Mouse (Mus musculus) lung, adult 2 months (tissue): ENCODE measurements around the gene Gm10642. TPM values are rescaled to one million over a fixed set of nuclear protein-coding genes. Genes with fewer than 3 reads are reported as not detected.

Experiments used
- DNase-seq: peaks from one replicate; pipeline ENCODE4 v3.0.0; 2022
- H3K4me1 ChIP-seq: fragments of 200-500 bp; 2 replicates; pipeline ENCODE4 v1.6.1; 2011; ENCODE audit warnings: low read length; ENCODE audit not compliant: control insufficient read depth, insufficient read depth
- H3K4me3 ChIP-seq: fragments of 200-500 bp; replicated peaks from 2 replicates; pipeline ENCODE3; 2011; ENCODE audit warnings: low read depth, mild to moderate bottlenecking, control low read depth, low read length; ENCODE audit errors: extremely low read depth
- CTCF ChIP-seq: fragments of 200-500 bp; IDR thresholded peaks from 2 replicates; pipeline ENCODE4 v1.5.1; 2011; ENCODE audit warnings: mild to moderate bottlenecking, low read length, control low read depth; ENCODE audit not compliant: insufficient read depth
- POLR2A ChIP-seq: fragments of 200-500 bp; IDR thresholded peaks from 2 replicates; pipeline ENCODE4 v1.6.1; 2011; ENCODE audit warnings: low read depth, mild to moderate bottlenecking, control low read depth, low read length, borderline replicate concordance; ENCODE audit errors: extremely low read depth
- WGBS: fragments of 180-500 bp; shearing (Covaris S2); methylation state at CpG from one replicate; pipeline ENCODE4 v1.1.7; 2018; 5-methylcytosine and 5-hydroxymethylcytosine counted together
- polyA plus RNA-seq: library from polyadenylated mRNA; depleted of rRNA; stranded (reverse); fragments of >200 nt; gene quantifications from 2 replicates; pipeline ENCODE4 v1.2.3, GENCODE M21; 2012

Gm10642 gene
- polyA plus RNA-seq, 1 experiment: 0.98 TPM

GRCm38 (mm10) chr9:70670381-70670780, 14.3 kb downstream of the Gm10642 start:
- no peak for DNase-seq
- Histone ChIP-seq H3K4me1 (peaks cover 7% of the 10 kb centered on the region), H3K4me3 (no peak overlapping the region)
- TF ChIP-seq CTCF (no peak), POLR2A (no peak)
- 77% methylated on average over 6 of the region's 6 CpGs for WGBS

GRCm38 (mm10) chr9:70671278-70671677, 15.2 kb downstream of the Gm10642 start:
- no peak overlapping the region for H3K4me3 ChIP-seq
- no peak for TF ChIP-seq POLR2A
- TF ChIP-seq CTCF: no peak
- peaks cover 7% of the 10 kb centered on the region for H3K4me1 ChIP-seq
- DNase-seq: no peak
- 46% methylated on average over 6 of the region's 6 CpGs for WGBS

GRCm38 (mm10) chr9:70671772-70672579, 15.9 kb downstream of the Gm10642 start:
- TF ChIP-seq POLR2A (no peak), CTCF (peak; percentile 57)
- WGBS: 12% methylated on average over 10 of the region's 10 CpGs
- peaks cover 7% of the 10 kb centered on the region for H3K4me1 ChIP-seq
- no peak overlapping the region for H3K4me3 ChIP-seq
- no peak for DNase-seq

GRCm38 (mm10) chr9:70673656-70674055, 17.6 kb downstream of the Gm10642 start:
- no peak for DNase-seq
- no peak for TF ChIP-seq CTCF
- no peak for TF ChIP-seq POLR2A
- H3K4me1 ChIP-seq: peaks cover 7% of the 10 kb centered on the region
- no peak overlapping the region for H3K4me3 ChIP-seq
- WGBS: 87% methylated on average over 4 of the region's 4 CpGs

GRCm38 (mm10) chr9:70675117-70675516, 19.1 kb downstream of the Gm10642 start:
- no peak for DNase-seq
- TF ChIP-seq CTCF (no peak), POLR2A (no peak)
- Histone ChIP-seq H3K4me3 (no peak overlapping the region), H3K4me1 (peaks cover 7% of the 10 kb centered on the region)
- WGBS: 76% methylated on average over 4 of the region's 4 CpGs

GRCm38 (mm10) chr9:70675961-70676360, 19.9 kb downstream of the Gm10642 start:
- Histone ChIP-seq H3K4me3 (no peak overlapping the region), H3K4me1 (peaks cover 7% of the 10 kb centered on the region)
- TF ChIP-seq CTCF (no peak), POLR2A (no peak)
- 82% methylated on average over 5 of the region's 5 CpGs for WGBS
- DNase-seq: no peak

GRCm38 (mm10) chr9:70678682-70679131, 22.7 kb downstream of the Gm10642 start, which contains the start of gene Adam10:
Gene Adam10, plus strand, starts transcription at chr9:70678997.
- peaks cover 2% of the 10 kb centered on the region for H3K4me1 ChIP-seq
- WGBS: 1% methylated on average over 47 of the region's 48 CpGs
- peak within 1 kb of the TSS; percentile 92 for H3K4me3 ChIP-seq
- peak; percentile 96 for DNase-seq
- TF ChIP-seq POLR2A (peak; percentile 93), CTCF (no peak)

- no peak for TF ChIP-seq POLR2A
- TF ChIP-seq CTCF: no peak
- peak; percentile 58 for DNase-seq
- H3K4me3 ChIP-seq: peak overlapping the region; percentile 92
- WGBS: under 1% methylated on average over 95 of the region's 103 CpGs
- H3K4me1 ChIP-seq: peaks cover 2% of the 10 kb centered on the region
These were observed 23.4 kb downstream of the Gm10642 start for GRCm38 (mm10) chr9:70679132-70680091.

GRCm38 (mm10) chr9:70682202-70682601, 26.2 kb downstream of the Gm10642 start:
- Histone ChIP-seq H3K4me1 (peaks cover 2% of the 10 kb centered on the region), H3K4me3 (no peak overlapping the region)
- TF ChIP-seq CTCF (no peak), POLR2A (no peak)
- no peak for DNase-seq
- 29% methylated on average over 1 of the region's 1 CpGs for WGBS
